Mouse (Mus musculus) spleen, adult 18-20 months (tissue): Measurements from ENCODE around the gene Map4k5.

Experiments
- DNase-seq, 2 experiments: peaks; one replicate each; pipeline ENCODE4 v3.0.0; 2022; ENCODE audit warnings: mixed read lengths in 2 of 2

The Map4k5 gene

GRCm38 (mm10) chr12:69838376-69838775 lies 54.6 kb downstream of the Map4k5 start:
- DNase-seq, result peak; percentile 23 to 25

DNA sequence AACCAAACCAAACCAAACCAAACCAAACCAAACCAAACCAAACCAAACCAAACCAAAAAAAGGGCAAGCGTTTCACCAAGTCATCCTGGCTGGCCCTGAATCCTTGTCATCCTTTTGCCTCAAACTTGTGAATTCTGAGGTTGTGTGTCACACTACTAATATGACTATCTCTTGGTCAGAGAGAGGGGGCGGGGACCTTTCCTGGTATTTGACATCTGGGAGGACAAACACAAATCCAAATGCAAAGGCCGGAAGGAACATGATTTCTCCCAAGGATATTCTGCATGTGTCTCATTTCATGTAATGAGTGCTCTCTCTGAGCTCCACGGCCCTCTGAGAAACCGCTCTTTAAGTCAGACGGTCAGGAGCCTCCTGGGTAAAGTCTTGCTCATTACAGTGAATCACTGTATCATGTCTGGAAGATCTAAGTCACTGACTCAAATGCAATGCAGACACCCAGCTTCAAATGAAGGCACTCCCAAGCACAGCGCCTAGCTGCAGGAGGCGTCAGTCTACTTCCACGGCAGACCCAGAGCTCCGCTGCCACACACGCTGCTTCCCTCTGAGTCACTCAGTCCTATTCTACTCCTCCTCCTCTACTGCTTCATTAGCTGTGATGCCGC lies 58.9 kb downstream of the Map4k5 start:
- no peak for DNase-seq

DNA sequence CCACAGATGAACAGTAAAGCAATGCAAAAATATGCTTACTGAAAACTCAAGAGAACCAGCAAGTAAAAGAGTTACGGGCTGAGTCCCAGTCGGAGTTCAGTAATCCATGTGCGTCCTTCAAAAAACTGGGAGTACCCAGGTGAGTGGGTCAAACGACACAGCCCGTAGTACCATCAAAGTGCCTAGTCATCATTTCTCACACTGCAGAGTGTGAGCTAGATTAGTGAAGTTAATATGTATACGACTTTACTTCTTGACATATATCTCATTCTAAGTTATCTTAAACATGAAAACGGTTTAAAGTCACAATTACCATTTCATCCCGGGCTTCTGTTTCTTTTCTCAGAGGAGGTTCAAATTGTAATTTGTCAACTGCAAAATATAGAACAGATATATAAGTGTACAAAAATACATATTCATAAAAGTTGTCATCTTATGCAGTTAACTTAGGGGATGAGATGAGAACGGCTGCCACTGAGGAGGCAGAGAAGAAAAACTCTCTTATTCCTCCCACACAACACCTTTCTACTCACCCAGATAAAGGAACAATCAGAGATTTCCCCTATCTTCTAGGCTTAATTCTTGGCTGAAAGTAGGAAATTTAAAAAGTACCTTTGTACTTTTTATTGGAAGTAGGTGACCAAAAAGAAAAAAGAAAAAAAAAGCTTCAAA lies 61.6 kb downstream of the Map4k5 start:
- no peak for DNase-seq

DNA sequence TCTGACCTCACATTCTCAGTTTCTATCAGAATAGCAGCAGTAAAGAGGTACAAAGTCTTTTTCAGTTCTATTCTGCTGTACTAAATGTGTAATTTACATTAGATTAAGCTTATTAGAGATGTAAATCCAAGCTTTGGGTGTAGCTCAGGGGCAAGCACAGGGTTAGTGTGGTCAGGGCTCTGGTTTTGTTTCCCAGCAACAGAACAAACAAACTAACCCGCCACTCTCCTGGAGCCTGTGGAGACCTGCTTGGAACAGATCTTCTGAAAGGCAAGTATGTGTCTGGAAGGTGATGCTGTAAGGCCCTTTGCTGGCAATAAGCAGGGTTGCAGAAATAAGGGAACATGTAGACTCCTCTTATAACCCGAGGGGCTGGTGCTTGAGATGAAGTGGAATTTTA lies 64.8 kb downstream of the Map4k5 start:
- DNase-seq, result no peak

DNA sequence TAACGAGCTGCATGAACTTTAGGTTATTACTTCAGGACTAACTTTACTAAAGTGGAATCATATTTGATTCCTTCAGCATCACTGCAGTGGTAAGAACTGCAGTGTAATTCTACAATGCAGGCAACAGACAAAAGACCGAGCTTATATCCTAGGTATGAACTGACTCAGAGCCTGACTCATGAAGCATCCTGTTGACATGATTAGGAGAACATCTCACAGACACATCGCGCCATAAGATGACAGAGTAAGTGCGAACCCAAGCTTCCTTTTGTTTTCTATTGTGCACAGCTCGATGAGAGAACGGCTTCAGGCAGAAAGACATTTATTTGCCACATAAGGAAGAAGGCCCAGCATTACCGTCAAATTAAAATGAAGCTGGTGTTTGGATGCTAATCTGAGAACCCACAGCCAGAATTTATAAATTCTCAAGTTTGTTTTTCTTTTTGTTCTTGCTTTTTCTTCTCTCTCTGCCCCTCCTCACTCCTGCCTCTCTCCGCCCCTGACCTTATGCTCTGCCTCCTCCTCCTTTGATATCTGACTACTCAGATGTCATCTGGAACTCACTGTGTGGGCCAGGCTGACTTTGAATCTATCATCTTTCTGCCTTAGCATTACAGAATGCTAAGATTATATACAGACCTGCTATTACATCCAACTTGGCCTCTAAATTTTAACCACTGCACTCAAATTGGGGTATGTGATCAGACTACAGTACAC lies 68.0 kb downstream of the Map4k5 start:
- DNase-seq, result no peak

DNA sequence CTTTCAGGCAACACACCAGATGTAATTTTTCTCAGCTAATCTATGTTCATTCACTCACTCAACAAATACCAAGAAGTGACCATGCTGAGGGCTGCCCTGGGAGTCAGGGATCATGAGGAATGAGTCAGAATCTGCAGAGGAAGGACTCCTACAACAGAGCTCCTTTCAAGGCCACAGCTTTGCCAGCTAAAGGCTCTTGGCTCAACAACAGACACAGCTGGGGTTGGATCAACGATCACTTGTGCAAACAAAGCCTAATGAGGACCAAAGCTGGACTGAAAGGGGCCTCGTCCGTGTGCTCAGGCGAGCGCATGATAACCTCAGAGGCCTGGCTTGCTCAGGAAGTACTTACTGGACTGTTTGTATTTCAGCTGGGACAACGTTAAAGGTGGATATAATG lies 78.7 kb downstream of the Map4k5 start:
- no peak for DNase-seq

DNA sequence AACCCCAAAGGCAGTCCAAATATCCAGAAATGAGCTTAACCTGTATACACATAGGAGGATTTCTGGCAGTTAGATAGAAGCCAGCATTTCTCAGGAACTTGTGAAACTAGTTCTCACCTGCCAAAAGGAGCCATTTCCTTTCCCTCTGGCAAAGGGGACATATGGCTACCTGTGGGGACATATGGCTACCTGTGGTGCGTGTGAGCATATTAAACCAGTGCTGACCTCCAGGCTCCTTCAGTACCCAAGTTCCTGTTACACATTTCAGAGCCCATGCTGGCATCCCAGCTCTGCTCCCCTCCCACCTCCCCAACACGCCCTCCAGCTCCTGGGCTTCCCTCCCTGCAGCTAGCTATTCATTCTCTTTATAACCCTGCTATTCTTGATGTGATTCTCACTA lies 79.4 kb downstream of the Map4k5 start:
- DNase-seq, result no peak

DNA sequence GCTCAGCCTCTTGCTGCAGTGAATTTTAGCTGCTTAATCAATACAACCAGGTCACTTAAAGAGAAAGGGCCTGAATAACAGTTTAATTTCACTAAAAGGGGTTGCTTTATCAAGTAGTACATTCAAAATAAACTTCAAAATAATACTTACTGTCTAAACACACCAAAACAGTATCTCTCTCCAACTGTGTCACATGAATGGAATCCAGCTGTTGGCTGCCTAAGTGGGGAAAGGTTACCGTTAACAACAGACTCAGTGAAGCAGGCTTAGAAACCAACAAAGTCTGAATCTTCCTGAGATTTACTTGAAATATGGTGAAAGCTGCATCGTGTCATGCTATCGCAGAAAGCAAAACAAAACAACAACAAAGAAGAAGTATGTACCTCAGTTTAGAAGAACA lies 80.0 kb downstream of the Map4k5 start:
- DNase-seq, result no peak

DNA sequence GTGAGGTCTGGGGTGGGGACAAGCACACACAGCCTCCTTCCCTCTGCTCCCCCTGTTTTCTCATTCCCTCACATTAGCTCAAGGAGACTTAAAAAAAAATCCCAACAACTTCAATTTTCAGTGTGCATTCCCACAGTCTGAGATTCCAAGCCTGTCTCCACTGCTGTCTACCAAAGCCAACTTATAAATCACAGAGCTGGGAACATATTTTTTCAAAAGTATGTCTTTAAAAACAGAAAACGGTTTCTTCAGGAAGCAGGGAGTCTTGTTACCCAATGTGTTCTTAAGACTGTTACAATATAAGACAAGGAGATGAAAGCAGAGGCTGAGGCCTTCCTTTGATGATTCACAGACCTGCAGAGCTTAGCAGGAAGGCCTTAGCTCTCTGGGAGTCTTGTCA lies 81.0 kb downstream of the Map4k5 start:
- DNase-seq, result no peak

- DNase-seq, result no peak
Observed at GRCm38 (mm10) chr12:69809439-69809838, 83.6 kb downstream of the Map4k5 start.

DNA sequence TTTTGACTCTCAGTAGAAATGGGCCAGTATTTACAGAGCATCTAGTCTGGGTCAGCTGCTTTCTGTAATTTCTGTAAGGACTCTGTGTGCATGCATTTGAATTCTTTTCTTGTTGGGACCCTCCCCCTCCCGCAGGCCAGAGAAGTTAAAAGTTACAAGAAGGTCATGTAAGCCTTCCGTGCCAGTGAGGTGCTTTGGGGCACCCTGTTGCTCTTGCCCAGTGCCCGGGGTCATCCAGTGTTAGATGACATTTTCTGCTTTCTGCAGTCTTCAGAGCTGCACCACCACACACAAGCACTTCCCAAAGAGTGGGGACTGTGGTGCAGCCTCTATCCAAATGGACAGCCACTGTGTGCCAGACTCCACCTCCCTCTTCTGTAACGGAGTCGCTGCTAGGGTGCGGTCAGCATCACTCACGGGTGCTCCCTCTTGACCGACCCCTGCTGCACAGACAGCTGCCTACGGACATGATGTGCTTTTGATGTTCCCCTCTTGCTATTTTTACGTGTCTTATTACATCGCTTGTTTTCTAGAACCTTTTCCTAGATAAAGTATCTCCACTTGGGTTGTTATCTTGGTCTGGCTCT lies 85.5 kb downstream of the Map4k5 start:
- no peak for DNase-seq

GRCm38 (mm10) chr12:69805148-69805547 lies 87.9 kb downstream of the Map4k5 start:
- DNase-seq, result no peak

GRCm38 (mm10) chr12:69804393-69805070 lies 88.5 kb downstream of the Map4k5 start:
- DNase-seq, result no peak

DNA sequence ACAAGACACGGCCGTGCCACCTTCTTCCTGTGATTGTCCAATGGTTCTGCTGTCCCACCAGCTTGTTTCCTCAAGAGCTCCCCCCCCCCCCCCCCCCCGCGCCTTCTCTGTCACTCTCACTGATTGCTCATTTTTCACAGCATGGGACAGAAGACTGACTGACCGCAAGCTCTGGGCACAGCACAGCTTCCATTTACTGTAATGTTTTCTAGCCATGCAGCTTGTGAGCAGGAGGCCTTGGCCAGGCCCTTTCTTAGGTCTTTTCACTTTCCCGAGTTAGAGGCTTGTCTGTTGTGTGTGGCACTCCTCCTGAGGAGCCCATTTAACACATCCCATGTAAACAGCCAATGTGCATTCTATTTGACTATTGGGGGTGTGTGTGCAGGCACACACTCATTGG lies 89.8 kb downstream of the Map4k5 start:
- no peak for DNase-seq

DNA sequence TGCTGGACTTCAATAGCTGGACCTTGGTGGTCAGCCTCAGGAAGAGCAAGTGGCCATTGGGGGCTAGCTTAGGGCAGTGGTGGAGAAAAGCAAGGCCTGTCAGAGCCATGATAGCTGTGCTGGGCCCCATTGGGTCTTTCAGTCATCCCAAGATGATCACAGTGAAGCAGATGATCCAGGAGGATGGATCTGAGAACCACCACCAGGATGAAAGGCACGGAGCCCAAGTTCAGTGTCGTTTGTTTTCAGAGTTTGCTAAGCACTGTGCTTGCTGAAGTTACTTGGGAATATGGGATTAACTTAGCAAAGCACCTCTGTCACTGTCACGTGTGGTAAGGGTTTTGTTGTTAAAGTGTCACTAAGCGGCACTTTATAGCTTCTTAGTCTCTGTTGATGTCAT lies 92.4 kb downstream of the Map4k5 start:
- no peak for DNase-seq

GRCm38 (mm10) chr12:69796311-69796710 lies 96.7 kb downstream of the Map4k5 start:
- DNase-seq, result no peak

- DNase-seq, result peak; percentile 63 to 74
Observed at GRCm38 (mm10) chr12:69790530-69791505, 102.2 kb downstream of the Map4k5 start, which contains the start of gene Cdkl1. Gene Cdkl1 (minus strand): TSS chr12:69791267.

DNA sequence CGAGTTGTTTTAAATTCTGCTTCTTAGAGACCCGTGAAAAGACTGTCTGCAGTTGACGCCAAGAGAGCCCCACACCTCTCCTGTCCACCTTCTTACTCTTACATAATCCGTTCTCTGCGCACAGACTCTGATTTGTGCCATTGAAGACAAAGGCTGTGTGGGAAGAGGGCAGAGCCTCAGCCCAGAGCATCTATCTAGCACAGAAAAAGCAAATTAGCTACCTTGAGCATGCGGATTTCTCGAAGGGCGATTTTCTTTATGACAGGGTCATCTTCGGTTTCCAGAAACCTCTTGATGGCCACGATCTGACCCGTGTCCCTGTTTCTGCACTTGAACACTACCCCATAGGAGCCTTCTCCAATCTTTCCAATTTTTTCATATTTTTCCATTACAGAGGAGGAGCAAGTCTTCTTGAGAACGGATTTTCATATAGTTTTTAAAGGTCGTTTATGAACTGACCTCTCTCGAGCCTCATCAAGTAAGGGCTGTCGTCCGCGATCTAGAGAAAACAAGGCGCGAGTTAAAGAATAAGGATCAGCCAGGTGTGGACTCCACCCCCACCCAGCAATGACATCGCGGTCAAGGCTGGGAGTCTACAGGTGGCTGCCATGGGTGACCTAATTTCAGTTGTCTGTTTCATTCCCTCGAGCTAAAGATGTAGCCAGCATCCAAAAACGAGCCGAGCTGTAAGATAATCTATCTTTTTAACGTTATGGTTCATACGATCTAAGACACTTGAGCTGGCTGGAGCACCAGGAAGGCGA lies 103.1 kb downstream of the Map4k5 start:
- no peak for DNase-seq

DNA sequence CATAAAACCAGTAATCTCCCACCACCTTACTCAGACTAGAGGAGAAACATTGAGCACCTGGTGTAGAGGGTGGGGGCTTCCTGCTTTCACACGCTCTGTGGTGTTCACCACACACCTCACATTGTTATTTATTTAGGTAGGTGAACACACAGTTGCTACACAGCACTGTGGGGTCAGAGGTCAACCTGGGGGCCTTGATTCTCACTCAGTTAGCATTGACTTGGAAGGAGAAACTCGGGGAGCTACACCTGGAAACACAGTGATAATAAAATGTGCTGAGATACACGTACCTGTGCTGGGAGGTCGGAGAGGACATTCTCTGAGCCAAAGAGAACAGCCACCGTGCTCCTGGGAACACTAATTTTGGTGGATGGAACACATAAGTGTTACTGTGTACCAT lies 104.6 kb downstream of the Map4k5 start:
- no peak for DNase-seq

DNA sequence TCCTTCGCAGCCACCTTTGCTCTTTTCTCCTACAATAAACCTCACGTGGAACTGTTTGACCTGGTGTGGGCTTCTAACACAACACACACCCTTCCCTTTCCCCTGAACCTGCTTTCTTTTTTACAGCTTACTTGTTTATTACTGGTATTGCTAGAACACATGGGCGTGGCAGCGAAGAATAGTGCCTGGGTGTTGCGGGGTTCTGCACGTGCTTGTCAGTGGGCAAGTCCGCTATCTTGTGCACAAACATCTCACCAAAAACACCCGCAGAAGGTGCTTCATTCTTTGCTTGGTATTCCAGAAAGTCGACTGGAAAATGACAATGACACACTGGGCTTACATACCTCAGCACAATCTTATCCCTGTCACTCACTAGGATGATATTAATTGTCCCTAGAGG lies 107.5 kb downstream of the Map4k5 start:
- no peak for DNase-seq
